Mouse (Mus musculus) heart, embryonic 15.5 days (tissue): ENCODE data around the gene Iqcg. TPM values are rescaled to one million over a fixed set of nuclear protein-coding genes. Genes with fewer than 3 reads are reported as not detected.
"Not testable (repeated sequence)": the region's sequence is repeated elsewhere in the genome, so short reads cannot be mapped to it uniquely, and the experiment has no call there.

Source experiments
- ATAC-seq: fragments of 200-750 bp; cut with Nextera tagmentation; replicated peaks from 2 replicates; pipeline ENCODE4 v1.8.0; 2017; ENCODE audit warnings: low read depth, moderate TSS enrichment; ENCODE audit not compliant: insufficient number of reproducible peaks, insufficient read depth, low FRiP score
- H3K27ac ChIP-seq: fragments of 300-500 bp; sonication (generic); 2 replicates; pipeline ENCODE4 v1.5.1; 2015; ENCODE audit warnings: mild to moderate bottlenecking, inconsistent platforms
- H3K27me3 ChIP-seq: fragments of 300-500 bp; sonication (generic); 2 replicates; pipeline ENCODE4 v1.6.1; 2015; ENCODE audit warnings: inconsistent platforms
- H3K36me3 ChIP-seq: fragments of 300-500 bp; sonication (generic); 2 replicates; pipeline ENCODE4 v1.6.1; 2015; ENCODE audit warnings: mild to moderate bottlenecking, inconsistent platforms
- H3K4me1 ChIP-seq: fragments of 300-500 bp; sonication (generic); replicated peaks from 2 replicates; pipeline ENCODE4 v1.6.1; 2015; ENCODE audit warnings: inconsistent platforms
- H3K4me2 ChIP-seq: fragments of 300-500 bp; sonication (generic); 2 replicates; pipeline ENCODE4 v1.6.1; 2015; ENCODE audit warnings: inconsistent platforms, mild to moderate bottlenecking, moderate library complexity
- H3K4me3 ChIP-seq: fragments of 300-500 bp; sonication (generic); 2 replicates; pipeline ENCODE4 v1.5.1; 2015; ENCODE audit warnings: mild to moderate bottlenecking, inconsistent platforms
- H3K9ac ChIP-seq: fragments of 300-500 bp; sonication (generic); 2 replicates; pipeline ENCODE4 v1.6.1; 2015; ENCODE audit warnings: mild to moderate bottlenecking, inconsistent platforms
- H3K9me3 ChIP-seq: fragments of 300-500 bp; sonication (generic); replicated peaks from 2 replicates; pipeline ENCODE4 v1.6.1; 2016; ENCODE audit warnings: inconsistent platforms
- WGBS: fragments of 180-500 bp; shearing (Covaris S2); methylation state at CpG from one replicate; pipeline ENCODE4 v1.1.7; 2015; ENCODE audit warnings: mixed read lengths; 5-methylcytosine and 5-hydroxymethylcytosine counted together
- polyA plus RNA-seq: library from polyadenylated mRNA; unstranded; fragments of >200 nt; fragmentation: Nextera tagmentation; extraction: Ambion mirVana; gene quantifications from 2 replicates; pipeline ENCODE4 v1.2.1, GENCODE M21; 2015

Gene Iqcg
- polyA plus RNA-seq, 1 experiment from 2014 or later, result 1.5 TPM

DNA sequence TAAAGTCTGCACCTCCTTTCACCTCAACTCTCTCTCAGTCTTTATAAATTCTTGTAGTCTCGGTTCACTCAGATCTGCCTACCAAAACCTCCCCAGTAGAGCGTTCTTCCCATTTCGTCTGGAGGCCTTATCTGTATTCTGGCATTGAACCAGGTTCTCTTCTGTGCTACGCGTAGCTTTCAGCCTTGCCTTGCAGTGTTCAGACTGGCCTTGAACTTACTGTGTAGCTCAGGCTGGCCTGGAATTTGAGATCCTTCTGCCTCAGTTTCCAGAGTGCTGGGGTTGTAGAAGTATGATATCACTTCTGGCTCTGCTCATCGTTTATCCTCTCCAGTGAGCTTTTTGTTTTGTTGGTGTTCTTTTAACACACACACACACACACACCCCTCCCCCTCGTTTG, 7.2 kb upstream of the Iqcg start:
- H3K27me3 ChIP-seq, result no peaks in the 10 kb centered on the region
- peak overlapping the region; percentile 90 for H3K27ac ChIP-seq
- H3K4me3 ChIP-seq, result peak overlapping the region; percentile 78
- H3K9ac ChIP-seq, result peak overlapping the region; percentile 67; the same call in 1 of the 2 replicates
- ATAC-seq, result no peak
- peak overlapping the region; percentile 89 for H3K4me2 ChIP-seq
- peaks cover 26% of the 10 kb centered on the region for H3K36me3 ChIP-seq
- H3K4me1 ChIP-seq, result peaks cover 25% of the 10 kb centered on the region
- 13% methylated on average over 7 of the region's 7 CpGs for WGBS
- H3K9me3 ChIP-seq, result no peaks in the 10 kb centered on the region

DNA sequence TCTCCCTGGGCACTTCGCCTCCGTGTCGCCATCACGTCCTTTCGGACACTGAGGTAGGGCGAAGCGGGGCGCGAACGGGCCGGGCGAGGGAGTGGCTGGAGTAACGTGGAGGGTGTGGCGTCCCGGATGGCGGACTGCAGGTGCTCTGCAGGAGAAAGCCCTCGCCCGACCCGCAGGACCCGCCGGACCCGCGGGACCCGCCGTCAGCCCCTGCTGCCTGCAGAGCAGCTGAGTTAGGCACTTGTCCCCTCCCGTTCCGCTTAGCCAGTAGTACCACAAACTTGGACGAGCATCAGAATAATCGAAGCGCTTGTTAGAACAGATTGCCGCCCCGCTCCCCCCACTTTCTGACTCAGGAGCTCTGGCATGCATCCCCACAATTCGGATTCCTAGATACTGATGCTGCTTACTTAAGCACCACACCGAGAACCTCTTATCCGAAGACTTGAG, 6.7 kb upstream of the Iqcg start:
- H3K4me2 ChIP-seq, result peak overlapping the region; percentile 89
- H3K27me3 ChIP-seq, result no peaks in the 10 kb centered on the region
- ATAC-seq, result peak; percentile 59
- H3K4me1 ChIP-seq, result peaks cover 31% of the 10 kb centered on the region
- H3K9ac ChIP-seq, result peak overlapping the region; percentile 67
- H3K27ac ChIP-seq, result peak overlapping the region; percentile 90
- peaks cover 31% of the 10 kb centered on the region for H3K36me3 ChIP-seq
- H3K9me3 ChIP-seq, result no peaks in the 10 kb centered on the region
- H3K4me3 ChIP-seq, result peak overlapping the region; percentile 78
- under 1% methylated on average over 35 of the region's 35 CpGs for WGBS

DNA sequence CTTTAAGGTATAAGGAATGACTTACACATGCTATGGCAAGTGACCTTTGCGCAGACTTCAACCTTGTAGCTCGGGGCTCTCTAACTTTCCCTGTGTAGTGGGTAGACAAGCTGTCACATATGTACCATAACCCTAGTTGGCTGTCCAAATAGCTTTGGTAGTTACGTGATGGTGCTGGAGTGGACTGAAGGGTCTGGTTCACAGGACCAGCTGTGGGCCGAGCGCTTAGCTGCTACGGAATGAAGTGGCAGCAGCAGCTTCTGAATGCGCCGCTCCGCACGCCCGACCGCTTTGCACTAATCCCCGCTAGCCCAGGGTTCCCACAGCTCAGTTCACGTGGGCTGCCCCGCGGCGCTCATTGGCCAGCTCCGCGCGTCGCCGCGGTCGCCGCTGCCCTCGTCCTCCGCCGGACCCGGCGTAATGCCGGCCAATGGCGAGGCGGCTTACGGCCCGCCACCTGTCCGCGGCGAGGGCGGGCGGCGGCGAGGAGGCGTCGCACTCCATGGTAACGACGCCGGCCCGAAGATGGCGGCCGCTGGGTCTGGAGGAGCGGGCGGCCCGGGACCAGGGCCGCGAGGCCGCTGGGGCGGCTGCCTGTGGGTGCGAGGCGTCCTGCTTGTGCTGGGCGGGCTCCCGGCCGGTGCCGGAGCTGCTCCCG, 6.1 kb upstream of the Iqcg start, which contains the start of gene Lmln:
Lmln (plus strand) TSS at position 498 of the 658 bp plus-strand sequence.
- Histone ChIP-seq H3K9ac (peak within 1 kb of the TSS; percentile 67), H3K4me3 (peak within 1 kb of the TSS; percentile 78), H3K4me1 (peaks cover 33% of the 10 kb centered on the region), H3K9me3 (no peaks in the 10 kb centered on the region), H3K4me2 (peak within 1 kb of the TSS; percentile 89), H3K36me3 (peaks cover 31% of the 10 kb centered on the region), H3K27me3 (no peaks in the 10 kb centered on the region), H3K27ac (peak within 1 kb of the TSS; percentile 90)
- WGBS, result under 1% methylated on average over 64 of the region's 64 CpGs
- peak; percentile 96 for ATAC-seq

DNA sequence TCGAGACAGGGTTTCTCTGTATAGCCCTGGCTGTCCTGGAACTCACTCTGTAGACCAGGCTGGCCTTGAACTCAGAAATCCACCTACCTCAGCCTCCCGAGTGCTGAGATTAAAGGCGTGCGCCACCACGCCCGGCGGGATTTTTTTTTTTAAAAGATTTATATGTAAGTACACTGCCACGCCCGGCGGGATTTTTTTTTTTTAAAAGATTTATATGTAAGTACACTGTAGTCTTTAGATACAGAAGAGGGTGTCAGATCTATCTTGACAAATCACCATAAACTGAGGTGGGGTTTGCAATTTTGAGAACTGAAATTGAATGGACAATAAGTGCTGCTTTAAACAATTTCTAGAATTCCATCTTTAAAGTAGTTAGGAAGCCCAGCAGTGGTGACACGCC, 5.4 kb upstream of the Iqcg start:
- H3K9me3 ChIP-seq, result no peaks in the 10 kb centered on the region
- WGBS, result 47% methylated on average over 11 of the region's 11 CpGs
- no peak for ATAC-seq
- H3K4me1 ChIP-seq, result peaks cover 33% of the 10 kb centered on the region
- peaks cover 31% of the 10 kb centered on the region for H3K36me3 ChIP-seq
- peak overlapping the region; percentile 90 for H3K27ac ChIP-seq
- peak overlapping the region; percentile 52; the same call in 1 of the 2 replicates for H3K9ac ChIP-seq
- H3K27me3 ChIP-seq, result no peaks in the 10 kb centered on the region
- H3K4me2 ChIP-seq, result peak overlapping the region; percentile 89
- peak overlapping the region; percentile 78 for H3K4me3 ChIP-seq

DNA sequence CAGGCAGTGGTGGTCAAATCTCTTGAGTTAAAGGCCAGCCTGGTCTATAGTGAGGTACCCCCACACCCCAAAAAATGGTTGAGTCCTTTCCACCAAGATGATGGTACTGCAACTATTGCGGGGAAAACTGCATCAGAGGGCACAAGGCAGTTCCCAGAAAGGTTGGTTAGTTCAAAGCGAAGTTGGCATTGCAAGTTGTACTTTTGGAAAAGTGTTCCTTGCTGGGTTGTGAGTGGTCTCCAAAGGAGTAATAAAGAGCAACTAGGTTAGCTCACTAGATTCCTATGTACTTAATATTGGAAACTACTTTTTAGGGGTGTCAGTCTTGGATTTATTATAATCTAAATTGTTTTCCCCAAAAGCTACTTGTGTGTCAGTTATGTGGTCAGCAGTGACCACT, 4.9 kb upstream of the Iqcg start:
- WGBS, result 82% methylated on average over 2 of the region's 2 CpGs
- peaks cover 33% of the 10 kb centered on the region for H3K4me1 ChIP-seq

DNA sequence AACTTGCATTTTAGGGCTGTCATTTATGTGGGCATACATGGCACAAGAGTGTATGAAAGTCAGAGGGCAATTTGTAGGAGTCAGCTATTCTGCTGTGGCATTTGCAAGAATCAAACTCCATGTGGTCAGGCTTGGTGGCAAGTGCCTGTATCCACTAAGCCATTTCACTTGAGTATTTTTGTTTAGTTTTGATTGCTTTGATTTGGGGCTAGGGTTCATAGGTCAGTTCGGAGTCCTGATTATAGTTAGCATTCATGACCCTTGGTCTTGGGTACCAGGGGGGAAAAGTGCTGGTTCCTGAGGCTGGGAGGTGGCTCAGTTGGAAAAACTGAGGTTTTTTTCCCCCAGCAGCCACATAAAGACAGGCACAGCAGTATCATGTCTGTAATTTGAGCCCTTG, 3.5 kb upstream of the Iqcg start:
- Histone ChIP-seq H3K27me3 (no peaks in the 10 kb centered on the region), H3K9me3 (no peaks in the 10 kb centered on the region), H3K9ac (no peak overlapping the region), H3K36me3 (peaks cover 31% of the 10 kb centered on the region), H3K4me1 (peaks cover 36% of the 10 kb centered on the region), H3K27ac (no peak overlapping the region), H3K4me2 (no peak overlapping the region), H3K4me3 (no peak overlapping the region)
- 88% methylated on average over 1 of the region's 1 CpGs for WGBS
- ATAC-seq, result no peak

More for the DNA sequence above, 4.9 kb upstream of the Iqcg start:
- no peak overlapping the region for H3K4me2 ChIP-seq
- ATAC-seq, result no peak
- H3K27ac ChIP-seq, result no peak overlapping the region
- H3K9ac ChIP-seq, result no peak overlapping the region
- no peaks in the 10 kb centered on the region for H3K27me3 ChIP-seq
- H3K4me3 ChIP-seq, result no peak overlapping the region
- no peaks in the 10 kb centered on the region for H3K9me3 ChIP-seq
- H3K36me3 ChIP-seq, result peaks cover 31% of the 10 kb centered on the region

DNA sequence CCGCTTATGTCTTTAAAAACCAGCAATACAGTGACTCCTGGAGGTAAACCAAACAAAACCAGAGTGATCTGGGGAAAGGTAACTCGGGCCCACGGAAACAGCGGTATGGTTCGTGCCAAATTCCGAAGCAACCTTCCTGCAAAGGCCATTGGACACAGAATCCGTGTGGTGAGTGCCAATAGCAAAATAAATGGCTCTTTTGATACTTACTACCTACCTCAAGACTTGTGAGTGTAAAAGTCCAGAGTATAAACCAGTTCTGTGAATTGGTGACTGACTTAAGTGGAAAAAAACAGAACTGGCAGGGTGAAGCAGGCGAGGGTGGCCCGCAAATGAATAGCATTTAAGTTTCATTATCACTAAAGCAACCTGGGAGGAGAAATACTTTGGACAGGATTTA, 2.6 kb upstream of the Iqcg start:
- H3K4me2 ChIP-seq, H3K27me3 ChIP-seq, H3K9ac ChIP-seq, H3K27ac ChIP-seq, ATAC-seq, H3K9me3 ChIP-seq, H3K4me3 ChIP-seq: not testable (repeated sequence)
- WGBS, result 89% methylated on average over 9 of the region's 9 CpGs
- peaks cover 33% of the 10 kb centered on the region for H3K4me1 ChIP-seq
- peaks cover 31% of the 10 kb centered on the region for H3K36me3 ChIP-seq

DNA sequence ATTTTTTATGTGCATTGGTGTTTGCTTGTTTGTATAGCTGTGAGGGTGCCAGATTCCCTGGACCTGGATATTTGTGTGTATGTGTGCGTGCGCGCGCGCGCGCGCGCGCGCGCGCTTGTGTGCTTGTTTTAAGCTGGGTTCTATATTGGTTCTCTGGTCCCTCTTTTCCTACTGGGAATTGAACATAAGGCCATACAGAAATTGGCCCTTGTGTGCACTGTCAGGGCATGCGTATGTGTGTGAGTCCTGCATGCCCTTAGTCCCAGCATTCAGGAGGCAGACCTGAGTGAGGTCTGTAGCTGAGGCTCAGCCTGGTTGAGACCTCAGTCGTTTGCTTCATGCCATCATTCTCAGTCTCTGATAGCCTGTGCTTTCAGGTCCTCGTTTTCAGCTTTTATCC, 2.0 kb upstream of the Iqcg start:
- no peak for ATAC-seq
- H3K27ac ChIP-seq, result no peak overlapping the region
- WGBS, result 90% methylated on average over 16 of the region's 16 CpGs

DNA sequence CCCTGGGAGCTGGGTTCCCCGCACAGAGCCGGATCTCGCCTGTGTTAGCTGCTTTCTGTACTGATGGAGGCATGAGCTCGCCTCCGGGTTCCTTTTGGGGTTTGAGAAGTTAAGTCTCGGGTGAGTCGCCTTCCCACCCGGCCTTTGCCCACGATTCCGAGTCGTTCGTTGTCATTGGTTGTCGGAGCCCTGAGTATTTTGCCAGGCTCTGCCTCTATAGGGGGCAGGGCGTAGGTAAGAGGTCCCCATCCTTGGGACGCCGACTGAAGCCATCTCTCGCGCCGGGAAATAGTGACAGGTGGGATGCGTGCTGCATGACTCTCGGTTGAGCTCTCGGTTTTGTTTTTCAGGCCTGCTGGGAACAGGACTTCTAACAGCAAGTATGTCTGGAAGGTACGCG, 768 bp upstream of the Iqcg start:
- Histone ChIP-seq H3K27ac (peak overlapping the region; percentile 85), H3K4me2 (peak overlapping the region; percentile 65), H3K9ac (peak overlapping the region; percentile 90), H3K4me1 (peaks cover 24% of the 10 kb centered on the region), H3K36me3 (peaks cover 31% of the 10 kb centered on the region), H3K4me3 (peak overlapping the region; percentile 76), H3K9me3 (no peaks in the 10 kb centered on the region), H3K27me3 (no peaks in the 10 kb centered on the region)
- WGBS, result under 1% methylated on average over 24 of the region's 24 CpGs
- ATAC-seq, result no peak

More for the DNA sequence above, 2.0 kb upstream of the Iqcg start:
- peak overlapping the region; percentile 35 for H3K9ac ChIP-seq
- H3K4me2 ChIP-seq, result peak overlapping the region; percentile 65
- H3K9me3 ChIP-seq, result no peaks in the 10 kb centered on the region
- H3K36me3 ChIP-seq, result peaks cover 31% of the 10 kb centered on the region
- no peaks in the 10 kb centered on the region for H3K27me3 ChIP-seq
- H3K4me3 ChIP-seq, result peak overlapping the region; percentile 13; the same call in 1 of the 2 replicates
- H3K4me1 ChIP-seq, result peaks cover 27% of the 10 kb centered on the region

DNA sequence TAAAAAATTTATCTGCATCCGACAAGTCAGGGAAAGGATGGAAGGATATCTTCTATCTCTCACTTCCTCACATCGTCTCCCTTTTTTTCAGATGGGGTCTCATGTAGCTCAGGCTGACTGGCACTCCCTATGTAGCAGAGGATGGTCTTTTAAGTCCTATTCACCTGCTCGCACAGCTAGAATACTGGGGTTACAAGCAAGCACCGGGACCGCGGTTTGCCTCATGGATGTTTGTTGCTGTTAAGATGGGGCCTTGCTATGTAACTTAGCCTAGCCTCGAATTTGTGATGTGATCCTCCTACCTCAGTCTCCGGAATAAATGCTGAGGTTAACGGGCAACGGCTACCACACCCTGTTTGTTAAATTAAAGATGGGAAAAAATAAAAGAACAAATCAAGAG, 363 bp downstream of the Iqcg start:
- Histone ChIP-seq H3K4me2 (peak overlapping the region; percentile 65), H3K4me3 (peak overlapping the region; percentile 76), H3K9me3 (no peaks in the 10 kb centered on the region), H3K27ac (no peak overlapping the region), H3K4me1 (peaks cover 20% of the 10 kb centered on the region), H3K9ac (peak overlapping the region; percentile 90), H3K27me3 (no peaks in the 10 kb centered on the region), H3K36me3 (peaks cover 28% of the 10 kb centered on the region)
- 0 out of 2 replicates have a peak, but pooled peaks have one; percentile 23 for ATAC-seq
- 23% methylated on average over 10 of the region's 10 CpGs for WGBS

DNA sequence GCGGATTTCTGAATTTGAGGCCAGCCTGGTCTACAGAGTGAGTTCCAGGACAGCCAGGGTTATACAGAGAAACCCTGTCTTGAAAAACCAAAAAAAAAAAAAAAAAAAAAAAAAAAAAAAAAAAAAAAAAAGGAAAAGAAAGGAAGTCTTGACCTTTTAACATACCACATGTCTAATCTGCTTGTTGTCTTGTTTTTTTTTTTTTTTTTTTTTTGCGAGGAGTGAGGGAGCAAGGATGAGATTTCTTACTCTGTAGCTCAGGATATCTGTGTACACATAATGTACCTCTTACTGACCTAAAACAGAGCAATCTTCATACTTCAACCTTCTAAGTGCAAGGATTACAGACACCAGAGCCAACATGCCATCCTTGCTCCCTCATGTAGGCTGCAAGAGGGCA, 1.1 kb downstream of the Iqcg start:
- not testable (repeated sequence) for H3K4me3 ChIP-seq, H3K9me3 ChIP-seq, H3K9ac ChIP-seq, H3K27ac ChIP-seq, ATAC-seq, H3K27me3 ChIP-seq, H3K4me2 ChIP-seq
- WGBS, result 72% methylated on average over 2 of the region's 2 CpGs
- Histone ChIP-seq H3K36me3 (peaks cover 21% of the 10 kb centered on the region), H3K4me1 (peaks cover 20% of the 10 kb centered on the region)

DNA sequence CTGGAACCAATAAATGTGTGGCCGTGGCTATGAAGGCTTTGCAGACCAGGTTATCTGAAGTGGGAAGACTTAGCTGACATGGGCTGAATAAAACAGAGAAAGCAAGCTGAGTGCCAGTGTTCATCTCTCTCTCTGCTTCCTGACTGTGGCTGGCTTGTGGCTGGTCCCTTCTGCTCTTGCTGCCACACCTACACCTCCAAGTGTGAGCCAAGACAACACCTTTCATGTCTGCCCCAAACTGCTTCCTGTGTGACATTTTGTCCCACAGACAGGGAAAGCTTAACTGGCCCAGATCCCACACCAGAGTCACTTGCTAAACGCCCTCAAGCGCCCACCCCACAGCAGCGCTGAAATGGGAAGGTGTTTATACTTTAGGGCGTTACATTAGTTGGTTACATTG, 2.9 kb downstream of the Iqcg start:
- WGBS, result 59% methylated on average over 5 of the region's 5 CpGs
- Histone ChIP-seq H3K27me3 (no peaks in the 10 kb centered on the region), H3K36me3 (peaks cover 3% of the 10 kb centered on the region; the same call in 1 of the 2 replicates), H3K9me3 (no peaks in the 10 kb centered on the region), H3K4me1 (peaks cover 10% of the 10 kb centered on the region), H3K4me2 (no peak overlapping the region), H3K27ac (no peak overlapping the region), H3K4me3 (no peak overlapping the region), H3K9ac (no peak overlapping the region)
- ATAC-seq, result no peak
